13 mouse cellular contexts compared by ENCODE assay signal in genomic region chr9:71120924-71121323, GRCm38 (mm10).
"Had no signal": no experiment of that assay in that cellular context is flagged by ENCODE, and none has a peak within 500 bp of the region (broad histone marks: within the 10 kb centered on the region; RNA-seq: fewer than 3 reads in every experiment).

No protein-coding gene starts in this region.

- H3K9me3 ChIP-seq: kidney, embryonic 15.5 days; limb, embryonic 10.5 days; liver, embryonic 13.5 days; midbrain, embryonic 15.5 days; neural tube, embryonic 12.5 days had no signal

- H3K36me3 ChIP-seq: kidney, embryonic 15.5 days; limb, embryonic 10.5 days; liver, embryonic 13.5 days; midbrain, embryonic 15.5 days; neural tube, embryonic 12.5 days had no signal

- DNase-seq: kidney, adult 2 months; kidney, postnatal 36 days; liver, embryonic 13.5 days; lung, postnatal 36 days; right cerebral cortex, postnatal 14 days; thymus, adult 2 months; thymus, postnatal 25 days had no signal

- H3K27ac ChIP-seq: kidney, embryonic 15.5 days; limb, embryonic 10.5 days; liver, embryonic 13.5 days; midbrain, embryonic 15.5 days; neural tube, embryonic 12.5 days had no signal

- H3K4me3 ChIP-seq: kidney, embryonic 15.5 days; limb, embryonic 10.5 days; liver, embryonic 13.5 days; midbrain, embryonic 15.5 days; neural tube, embryonic 12.5 days had no signal

- H3K4me1 ChIP-seq: kidney, embryonic 15.5 days; limb, embryonic 10.5 days; liver, embryonic 13.5 days; midbrain, embryonic 15.5 days; neural tube, embryonic 12.5 days had no signal

- H3K4me2 ChIP-seq: kidney, embryonic 15.5 days; liver, embryonic 13.5 days; midbrain, embryonic 11.5 days; midbrain, embryonic 15.5 days; neural tube, embryonic 12.5 days had no signal

- H3K27me3 ChIP-seq: kidney, embryonic 15.5 days; liver, embryonic 13.5 days; midbrain, embryonic 15.5 days; neural tube, embryonic 12.5 days had no signal

- ATAC-seq: hindbrain, embryonic 16.5 days; midbrain, embryonic 15.5 days had no signal

- H3K9ac ChIP-seq: kidney, embryonic 15.5 days; liver, embryonic 13.5 days; midbrain, embryonic 15.5 days; neural tube, embryonic 12.5 days had no signal
